Mouse (Mus musculus): ENCODE results near the gene F2rl1.

GRCm38 (mm10) chr13:95474294-95474693 is 50.7 kb downstream of the F2rl1 start:
- TF ChIP-seq POLR2A (IDR thresholded peaks at IDR 0.05; ENCODE audit: control insufficient read depth in 1 of 2, insufficient read depth in 1 of 2, low read depth in 1 of 2, low read length in 2 of 2, poor library complexity in 1 of 2) (no peak), SMC3 (IDR thresholded peaks at IDR 0.05; ENCODE audit: low read depth, low read length) (no peak), EP300 (IDR thresholded peaks at IDR 0.05; ENCODE audit: low read depth in 1 of 2, low read length in 2 of 2) (peak; percentile 57 to 60; a peak in 3 of 4 replicates), CTCF (IDR thresholded peaks at IDR 0.05 in 2 of 3, conservative IDR thresholded peaks at IDR 0.05 in 1 of 3; ENCODE audit: control insufficient read depth in 1 of 3, insufficient read depth in 1 of 3, low read depth in 2 of 3, low read length in 3 of 3, poor library complexity in 1 of 3, severe bottlenecking in 1 of 3) (no peak), E2F4 (IDR thresholded peaks at IDR 0.05; ENCODE audit: borderline replicate concordance, low read depth, low read length) (no peak), GATA1 (IDR thresholded peaks at IDR 0.05; ENCODE audit: low read depth, low read length) (peak; percentile 82), ZKSCAN1 (IDR thresholded peaks at IDR 0.05; ENCODE audit: low read depth, low read length) (no peak), MAX (IDR thresholded peaks at IDR 0.05; ENCODE audit: low read length) (no peak), MXI1 (IDR thresholded peaks at IDR 0.05; ENCODE audit: low read depth, low read length) (peak; percentile 18; the same call in 1 of the 2 replicates)

All from MEL (cell line).